Mouse (Mus musculus): ENCODE results near the gene 2410002F23Rik. TPM values are rescaled to one million over a fixed set of nuclear protein-coding genes. Genes with fewer than 3 reads are reported as not detected.
A peak's percentile ranks its signal among the peaks of the same experiment; 100 is the strongest.

Gene 2410002F23Rik
- polyA plus RNA-seq, 1 experiment from 2014 or later = 28.0 TPM

DNA sequence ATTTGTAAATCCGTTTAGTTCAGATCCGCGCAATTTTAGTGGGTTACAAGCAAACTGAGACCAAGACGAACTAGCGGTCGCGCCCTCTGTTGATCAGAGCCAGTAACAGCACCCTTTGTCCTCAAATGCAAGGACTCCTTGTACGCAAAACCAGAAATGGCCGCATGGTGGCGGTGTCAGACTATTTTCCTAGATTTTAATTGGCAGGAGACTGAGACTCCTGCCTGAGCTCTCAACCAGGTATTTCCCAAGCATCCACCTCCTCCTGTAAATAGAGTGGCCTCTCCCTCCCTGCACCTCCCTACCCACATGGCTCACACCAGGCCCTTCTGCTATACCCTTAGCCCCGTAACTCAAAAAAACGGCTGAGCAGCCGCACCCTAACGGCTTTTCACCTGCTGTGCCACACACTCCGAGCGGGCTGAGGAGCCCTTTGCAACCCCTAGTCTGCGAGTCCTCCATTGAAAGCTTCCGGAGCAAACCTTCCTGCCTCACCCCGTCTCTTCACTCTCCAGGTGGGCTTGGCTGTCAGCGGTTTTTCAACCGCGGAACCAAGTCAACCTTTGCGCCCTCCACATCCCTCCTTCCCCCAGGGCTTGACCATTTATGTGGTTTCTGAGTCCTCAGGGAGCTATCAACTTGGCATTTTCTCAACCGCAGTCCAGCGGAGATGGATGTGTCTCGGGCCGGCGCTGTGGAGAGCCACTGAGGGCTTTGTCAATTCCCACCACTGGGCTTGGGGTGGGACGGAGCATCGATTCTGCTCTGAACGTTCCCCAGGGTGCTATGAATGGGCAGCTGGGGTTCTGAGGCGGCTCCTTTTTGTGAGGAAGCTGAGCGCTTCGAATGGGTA is 16.5 kb downstream of the 2410002F23Rik start:
- Histone ChIP-seq H3K27me3 (peaks cover 42% of the 10 kb centered on the region), H3K27ac (replicated peaks) (no peak overlapping the region), H3K4me1 (replicated peaks) (peaks cover 6% of the 10 kb centered on the region), H3K36me3 (replicated peaks) (no peaks in the 10 kb centered on the region), H3K4me3 (replicated peaks) (no peak overlapping the region), H3K9ac (no peak overlapping the region), H3K9me3 (replicated peaks) (no peaks in the 10 kb centered on the region), H3K4me2 (peak overlapping the region; percentile 13; the same call in 1 of the 2 replicates)
- 3% methylated on average over 34 of the region's 34 CpGs for WGBS (ENCODE audit: insufficient replicate concordance)
- no peak; the same call in 1 of the 2 replicates for ATAC-seq (ENCODE audit: insufficient read depth)

DNA sequence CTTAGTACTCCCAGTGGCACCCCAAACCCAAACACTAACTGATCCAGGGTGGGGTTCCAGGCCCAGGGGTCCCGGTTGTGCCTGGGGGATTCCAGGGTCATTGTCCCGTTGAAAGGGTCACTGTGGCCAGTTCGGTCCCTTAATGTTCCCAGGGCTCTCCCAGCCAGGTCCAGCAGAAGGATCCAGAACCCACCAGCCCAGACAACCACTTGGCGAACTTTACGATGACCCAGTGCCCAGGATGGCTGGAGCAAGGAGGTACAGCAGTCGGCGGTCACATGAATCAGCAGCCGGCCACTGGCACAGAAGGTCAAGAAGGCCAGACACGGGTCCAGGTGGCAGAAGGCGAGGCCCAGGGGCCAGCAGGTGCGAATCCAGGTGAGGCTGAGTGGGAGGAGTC is 21.6 kb downstream of the 2410002F23Rik start:
- Histone ChIP-seq H3K27ac (replicated peaks) (no peak overlapping the region), H3K4me1 (replicated peaks) (peaks cover 3% of the 10 kb centered on the region), H3K9ac (no peak overlapping the region), H3K4me2 (no peak overlapping the region), H3K9me3 (replicated peaks) (no peaks in the 10 kb centered on the region), H3K36me3 (replicated peaks) (no peaks in the 10 kb centered on the region), H3K4me3 (replicated peaks) (no peak overlapping the region), H3K27me3 (peaks cover 17% of the 10 kb centered on the region)
- no peak for ATAC-seq (ENCODE audit: insufficient read depth)
- WGBS (ENCODE audit: insufficient replicate concordance) = 62% methylated on average over 11 of the region's 11 CpGs

DNA sequence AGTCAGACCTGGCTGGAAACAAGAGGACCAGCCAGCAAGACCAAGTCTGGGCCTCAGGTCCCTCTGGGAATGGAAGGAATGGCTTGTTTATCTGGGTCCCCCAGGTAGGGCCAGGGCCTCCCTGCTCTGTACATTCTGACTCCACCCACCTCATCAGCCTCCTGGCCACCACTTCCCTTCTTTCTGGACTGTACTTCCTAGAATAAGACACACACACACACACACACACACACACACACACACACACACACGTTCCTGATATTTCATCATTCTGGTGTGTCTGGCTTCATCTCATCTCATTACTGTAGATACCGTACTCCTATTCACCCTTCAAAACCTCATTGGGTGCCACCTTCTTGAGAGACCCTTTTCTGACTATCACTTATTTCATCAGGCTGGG is 22.9 kb downstream of the 2410002F23Rik start:
- H3K36me3 ChIP-seq (replicated peaks) = no peaks in the 10 kb centered on the region
- H3K4me1 ChIP-seq (replicated peaks) = no peaks in the 10 kb centered on the region
- no peaks in the 10 kb centered on the region for H3K9me3 ChIP-seq (replicated peaks)
- no peak overlapping the region for H3K9ac ChIP-seq
- H3K27me3 ChIP-seq = peaks cover 15% of the 10 kb centered on the region
- H3K4me3 ChIP-seq (replicated peaks) = no peak overlapping the region
- no peak overlapping the region for H3K4me2 ChIP-seq
- 49% methylated on average over 2 of the region's 2 CpGs for WGBS (ENCODE audit: insufficient replicate concordance)
- H3K27ac ChIP-seq (replicated peaks) = no peak overlapping the region
- ATAC-seq (ENCODE audit: insufficient read depth) = no peak

DNA sequence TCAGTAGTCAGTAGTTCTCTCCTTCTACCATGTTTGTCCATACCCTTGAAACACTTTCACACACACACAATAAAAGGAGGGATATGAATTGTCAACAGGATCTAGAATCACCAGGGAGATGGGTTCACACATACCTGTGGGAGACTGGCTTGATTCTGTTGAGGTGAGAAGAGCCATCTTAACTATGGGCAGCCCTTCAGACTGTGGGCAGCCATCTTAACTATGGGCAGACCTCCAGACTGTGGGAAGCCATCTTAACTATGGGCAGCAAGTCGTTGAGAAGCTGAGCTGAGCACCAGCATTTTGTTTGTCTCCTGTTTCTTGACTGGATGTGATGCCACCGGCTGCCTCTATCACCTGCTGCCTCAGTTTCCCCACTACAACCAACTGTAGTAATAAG is 24.8 kb downstream of the 2410002F23Rik start:
- Histone ChIP-seq H3K4me3 (replicated peaks) (no peak overlapping the region), H3K9me3 (replicated peaks) (no peaks in the 10 kb centered on the region), H3K27me3 (peaks cover 13% of the 10 kb centered on the region), H3K4me2 (no peak overlapping the region), H3K4me1 (replicated peaks) (no peaks in the 10 kb centered on the region), H3K9ac (no peak overlapping the region), H3K36me3 (replicated peaks) (no peaks in the 10 kb centered on the region), H3K27ac (replicated peaks) (no peak overlapping the region)
- 54% methylated on average over 2 of the region's 2 CpGs for WGBS (ENCODE audit: insufficient replicate concordance)
- ATAC-seq (ENCODE audit: insufficient read depth) = no peak

DNA sequence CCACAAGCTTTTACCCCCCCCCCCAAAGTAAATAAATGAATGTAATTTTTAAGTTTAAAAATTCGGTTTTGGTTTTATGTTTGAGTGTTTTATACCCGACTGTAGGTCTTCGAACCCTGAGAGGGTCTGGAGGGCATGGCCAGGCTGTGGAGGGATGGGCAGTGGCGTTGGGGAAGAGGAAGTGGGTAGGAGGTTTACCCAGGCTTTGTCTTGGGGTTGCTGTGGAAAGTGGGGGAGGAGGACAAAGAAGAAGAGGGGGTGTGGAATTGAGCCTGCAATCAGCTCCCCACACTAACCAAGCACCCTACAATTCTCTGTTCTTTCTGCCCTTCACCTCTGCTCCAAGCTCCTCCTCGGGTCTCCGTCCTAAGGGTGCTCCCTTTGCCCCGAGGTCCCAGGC is 26.0 kb downstream of the 2410002F23Rik start:
- no peak for ATAC-seq (ENCODE audit: insufficient read depth)
- no peaks in the 10 kb centered on the region for H3K9me3 ChIP-seq (replicated peaks)
- no peaks in the 10 kb centered on the region for H3K36me3 ChIP-seq (replicated peaks)
- no peak overlapping the region for H3K9ac ChIP-seq
- no peaks in the 10 kb centered on the region for H3K4me1 ChIP-seq (replicated peaks)
- WGBS (ENCODE audit: insufficient replicate concordance) = 55% methylated on average over 7 of the region's 7 CpGs
- no peak overlapping the region for H3K27ac ChIP-seq (replicated peaks)
- H3K4me3 ChIP-seq (replicated peaks) = no peak overlapping the region
- H3K27me3 ChIP-seq = peaks cover 13% of the 10 kb centered on the region
- H3K4me2 ChIP-seq = no peak overlapping the region

DNA sequence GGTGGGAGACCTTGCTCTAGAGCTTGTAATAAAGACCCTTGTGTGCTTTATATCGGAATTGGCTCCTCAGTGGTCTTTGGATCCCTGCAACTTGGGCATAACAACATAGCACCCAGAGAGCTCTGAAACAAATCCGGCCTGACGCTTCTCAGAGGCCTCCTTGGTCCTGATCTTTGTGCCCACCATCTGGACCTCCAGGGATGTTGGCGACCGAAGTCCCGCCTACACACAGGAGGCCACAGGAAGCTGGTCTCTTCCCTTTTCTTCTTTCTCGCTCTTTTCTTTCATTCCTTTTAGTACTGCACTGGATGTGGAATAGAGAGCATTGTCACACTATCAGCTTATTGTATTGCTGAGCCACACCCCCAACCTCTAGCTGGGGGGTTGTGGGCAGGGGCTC is 26.9 kb downstream of the 2410002F23Rik start:
- H3K4me3 ChIP-seq (replicated peaks) = no peak overlapping the region
- ATAC-seq (ENCODE audit: insufficient read depth) = no peak
- no peak overlapping the region for H3K27ac ChIP-seq (replicated peaks)
- WGBS (ENCODE audit: insufficient replicate concordance) = 44% methylated on average over 7 of the region's 7 CpGs
- H3K27me3 ChIP-seq = peaks cover 13% of the 10 kb centered on the region
- no peak overlapping the region for H3K9ac ChIP-seq
- H3K9me3 ChIP-seq (replicated peaks) = no peaks in the 10 kb centered on the region
- no peak overlapping the region for H3K4me2 ChIP-seq
- H3K36me3 ChIP-seq (replicated peaks) = no peaks in the 10 kb centered on the region
- H3K4me1 ChIP-seq (replicated peaks) = no peaks in the 10 kb centered on the region

DNA sequence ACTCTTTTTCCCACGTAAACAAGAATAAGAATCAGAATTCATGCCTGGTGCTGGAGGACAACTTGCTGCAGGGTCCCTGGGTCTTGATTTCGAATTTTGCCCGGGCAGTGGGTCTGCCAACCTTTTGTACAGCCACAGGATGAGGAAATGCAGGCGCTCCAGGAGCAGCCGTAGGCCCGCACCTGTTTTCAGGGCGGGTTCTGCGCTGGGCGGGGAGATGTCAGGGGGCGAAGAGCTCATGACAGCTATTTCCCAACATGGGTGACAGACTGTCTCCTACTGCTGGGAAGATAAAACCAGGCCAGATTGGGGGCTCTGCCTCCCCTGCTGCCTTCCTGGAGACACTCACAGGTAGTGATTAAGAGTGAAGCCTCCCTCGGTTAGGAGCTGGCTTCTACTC is 27.6 kb downstream of the 2410002F23Rik start:
- Histone ChIP-seq H3K9ac (no peak overlapping the region), H3K27me3 (peaks cover 13% of the 10 kb centered on the region), H3K4me3 (replicated peaks) (no peak overlapping the region), H3K4me2 (no peak overlapping the region), H3K9me3 (replicated peaks) (no peaks in the 10 kb centered on the region), H3K27ac (replicated peaks) (no peak overlapping the region), H3K4me1 (replicated peaks) (no peaks in the 10 kb centered on the region), H3K36me3 (replicated peaks) (no peaks in the 10 kb centered on the region)
- WGBS (ENCODE audit: insufficient replicate concordance) = 36% methylated on average over 11 of the region's 11 CpGs
- ATAC-seq (ENCODE audit: insufficient read depth) = no peak

DNA sequence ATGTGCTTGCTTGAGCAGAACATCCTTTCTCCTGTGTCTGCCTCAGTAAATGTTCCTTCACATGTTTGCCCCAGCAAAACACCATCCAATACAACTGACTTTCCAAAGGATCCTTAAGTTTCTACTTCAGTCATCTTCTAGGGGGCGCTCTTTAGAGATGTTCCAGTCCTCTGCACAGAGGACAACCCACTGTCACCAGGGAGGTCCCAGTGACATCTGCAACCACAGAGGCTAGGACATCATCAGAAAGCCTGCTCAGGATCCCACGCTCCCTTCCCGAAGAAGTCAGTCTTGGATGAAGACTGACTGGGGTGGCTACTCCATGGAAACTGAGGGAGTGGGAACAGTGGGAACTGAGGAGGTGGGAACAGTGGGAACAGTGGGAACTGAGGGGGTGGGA is 29.0 kb downstream of the 2410002F23Rik start:
- Histone ChIP-seq H3K27ac (replicated peaks) (no peak overlapping the region), H3K4me2 (no peak overlapping the region), H3K27me3 (peaks cover 13% of the 10 kb centered on the region), H3K36me3 (replicated peaks) (no peaks in the 10 kb centered on the region), H3K9me3 (replicated peaks) (no peaks in the 10 kb centered on the region), H3K9ac (no peak overlapping the region), H3K4me1 (replicated peaks) (no peaks in the 10 kb centered on the region), H3K4me3 (replicated peaks) (no peak overlapping the region)
- no peak for ATAC-seq (ENCODE audit: insufficient read depth)
- WGBS (ENCODE audit: insufficient replicate concordance) = 64% methylated on average over 3 of the region's 3 CpGs

DNA sequence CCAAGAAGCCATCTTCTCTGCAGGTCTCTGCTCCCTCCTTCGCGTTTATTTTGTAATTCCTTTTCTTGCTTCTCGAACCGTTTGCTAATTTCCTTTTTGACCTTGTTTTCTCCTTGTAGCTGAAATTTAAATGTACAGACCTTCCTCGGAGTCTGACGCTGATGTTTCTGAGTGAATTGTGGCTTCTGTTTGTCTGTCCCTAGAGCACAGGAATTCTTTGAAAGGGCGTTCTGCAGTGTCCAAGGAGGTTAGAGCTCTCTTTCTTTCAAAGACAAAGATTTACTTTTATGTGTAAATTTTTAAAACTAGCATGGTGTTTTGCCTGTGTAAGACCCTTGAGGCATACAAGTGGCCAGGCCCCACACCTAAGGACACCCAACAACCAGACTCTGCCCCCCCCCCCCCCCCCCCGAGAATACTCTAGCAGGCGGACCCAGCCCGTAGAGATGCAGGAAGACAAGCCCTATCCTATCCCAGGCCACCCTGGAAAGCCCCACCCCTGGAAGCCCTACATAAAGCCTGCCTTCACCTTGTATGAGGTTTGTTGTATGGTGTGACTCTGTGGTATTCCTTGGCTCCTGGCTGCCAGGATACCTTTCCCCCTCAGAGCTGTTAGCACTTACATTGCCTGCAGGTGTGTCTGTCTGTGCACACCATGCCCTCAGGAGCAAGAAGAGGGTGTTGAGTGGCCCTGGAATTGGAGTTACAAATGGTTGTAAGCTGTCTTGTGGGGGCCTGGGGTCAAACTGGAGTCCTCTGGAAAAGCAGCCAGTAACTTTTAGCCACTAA is 30.1 kb downstream of the 2410002F23Rik start:
- ATAC-seq (ENCODE audit: insufficient read depth) = no peak
- 48% methylated on average over 10 of the region's 10 CpGs for WGBS (ENCODE audit: insufficient replicate concordance)

DNA sequence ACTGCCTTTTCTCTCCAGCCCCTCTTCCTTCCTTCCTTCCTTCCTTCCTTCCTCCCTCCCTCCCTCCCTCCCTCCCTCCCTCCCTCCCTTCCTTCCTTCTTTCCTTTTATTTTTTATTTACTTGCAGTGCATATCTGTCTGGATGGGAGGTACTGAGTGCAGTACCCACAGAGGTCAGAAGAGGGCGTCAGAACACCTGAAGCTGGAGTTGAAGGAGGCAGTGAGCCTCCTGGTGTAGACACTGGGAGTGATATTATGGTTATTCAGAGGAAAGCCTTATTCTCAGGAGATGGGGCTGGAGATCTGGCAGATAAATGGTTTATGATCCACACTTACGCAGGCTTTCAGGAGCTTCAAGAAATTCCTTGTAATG is 30.7 kb downstream of the 2410002F23Rik start:
- 46% methylated on average over 2 of the region's 2 CpGs for WGBS (ENCODE audit: insufficient replicate concordance)
- ATAC-seq (ENCODE audit: insufficient read depth) = no peak
- Histone ChIP-seq H3K27ac (replicated peaks) (no peak overlapping the region), H3K4me1 (replicated peaks) (no peaks in the 10 kb centered on the region), H3K9me3 (replicated peaks) (no peaks in the 10 kb centered on the region), H3K9ac (no peak overlapping the region), H3K36me3 (replicated peaks) (no peaks in the 10 kb centered on the region), H3K27me3 (peaks cover 13% of the 10 kb centered on the region), H3K4me2 (no peak overlapping the region), H3K4me3 (replicated peaks) (no peak overlapping the region)

More for the DNA sequence above, 30.1 kb downstream of the 2410002F23Rik start:
- Histone ChIP-seq H3K9me3 (replicated peaks) (no peaks in the 10 kb centered on the region), H3K9ac (no peak overlapping the region), H3K36me3 (replicated peaks) (no peaks in the 10 kb centered on the region), H3K4me1 (replicated peaks) (no peaks in the 10 kb centered on the region), H3K4me3 (replicated peaks) (no peak overlapping the region), H3K27ac (replicated peaks) (no peak overlapping the region), H3K27me3 (peaks cover 13% of the 10 kb centered on the region), H3K4me2 (no peak overlapping the region)

DNA sequence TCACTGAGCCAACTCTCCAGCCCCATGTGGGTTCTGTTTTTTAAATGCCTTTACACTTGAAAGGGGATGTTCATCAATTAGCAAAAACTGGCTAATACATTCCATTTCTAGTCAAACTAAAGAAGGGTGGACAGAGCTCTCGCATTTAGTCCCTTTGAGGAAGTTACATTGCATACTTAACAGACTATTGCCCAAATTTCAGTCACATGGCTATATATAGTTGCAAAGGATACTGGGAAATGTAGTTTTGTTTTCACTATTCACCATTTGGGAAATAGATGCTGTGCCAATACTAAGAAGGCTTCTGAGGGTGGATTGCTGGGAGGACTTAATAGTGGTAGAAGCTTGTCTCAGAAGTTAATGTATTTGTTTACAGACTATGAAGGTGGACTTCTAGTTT is 34.4 kb downstream of the 2410002F23Rik start:
- H3K4me2 ChIP-seq = no peak overlapping the region
- ATAC-seq (ENCODE audit: insufficient read depth) = no peak
- no peaks in the 10 kb centered on the region for H3K4me1 ChIP-seq (replicated peaks)
- no peaks in the 10 kb centered on the region for H3K36me3 ChIP-seq (replicated peaks)
- no peaks in the 10 kb centered on the region; the same call in 1 of the 2 replicates for H3K27me3 ChIP-seq
- H3K9me3 ChIP-seq (replicated peaks) = no peaks in the 10 kb centered on the region
- 10% methylated on average over 1 of the region's 1 CpGs for WGBS (ENCODE audit: insufficient replicate concordance)
- no peak overlapping the region for H3K4me3 ChIP-seq (replicated peaks)
- no peak overlapping the region for H3K27ac ChIP-seq (replicated peaks)
- H3K9ac ChIP-seq = no peak overlapping the region

All from liver, embryonic 15.5 days (tissue).